Mouse (Mus musculus) cortical plate, adult 2 months (tissue): ENCODE measurements around the gene 6030408B16Rik. TPM values are rescaled to one million over a fixed set of nuclear protein-coding genes. Genes with fewer than 3 reads are reported as not detected.
A peak's percentile ranks its signal among the peaks of the same experiment; 100 is the strongest.

ENCODE experiments used
- H3K27ac ChIP-seq: fragments of 200-500 bp; 2 replicates; pipeline ENCODE4 v1.5.1; 2012; ENCODE audit warnings: low read length, control low read depth, inconsistent platforms; ENCODE audit not compliant: insufficient read depth
- H3K4me1 ChIP-seq: fragments of 200-500 bp; 2 replicates; pipeline ENCODE4 v1.6.1; 2011; ENCODE audit warnings: low read length; ENCODE audit not compliant: control insufficient read depth, insufficient read depth
- H3K4me3 ChIP-seq: fragments of 200-500 bp; 2 replicates; pipeline ENCODE4 v1.5.1; 2011; ENCODE audit warnings: mild to moderate bottlenecking, low read length, control low read depth; ENCODE audit not compliant: insufficient read depth
- CTCF ChIP-seq: fragments of 200-500 bp; IDR thresholded peaks from 2 replicates; pipeline ENCODE4 v1.5.1; 2011; ENCODE audit warnings: mild to moderate bottlenecking, control low read depth, low read length; ENCODE audit not compliant: insufficient read depth; ENCODE audit errors: extremely low read depth
- POLR2A ChIP-seq: fragments of 200-500 bp; IDR thresholded peaks from 2 replicates; pipeline ENCODE4 v1.6.1; 2011; ENCODE audit warnings: mild to moderate bottlenecking, low read length, control low read depth; ENCODE audit not compliant: insufficient read depth; ENCODE audit errors: extremely low read depth
- polyA plus RNA-seq: library from polyadenylated mRNA; depleted of rRNA; stranded (reverse); fragments of >200 nt; gene quantifications from 2 replicates; pipeline ENCODE4 v1.2.3, GENCODE M21; 2012

6030408B16Rik gene
- polyA plus RNA-seq, 1 experiment = 0.23 TPM

GRCm38 (mm10) chr15:101306459-101306858, 13.4 kb downstream of the 6030408B16Rik start:
- Histone ChIP-seq H3K4me1 (no peaks in the 10 kb centered on the region; the same call in 1 of the 2 replicates), H3K4me3 (no peak overlapping the region), H3K27ac (no peak overlapping the region)
- TF ChIP-seq CTCF (no peak), POLR2A (no peak)

GRCm38 (mm10) chr15:101308440-101309348, 15.7 kb downstream of the 6030408B16Rik start:
- H3K4me1 ChIP-seq = no peaks in the 10 kb centered on the region; the same call in 1 of the 2 replicates

GRCm38 (mm10) chr15:101309493-101309892, 16.5 kb downstream of the 6030408B16Rik start:
- Histone ChIP-seq H3K4me1 (no peaks in the 10 kb centered on the region; the same call in 1 of the 2 replicates), H3K27ac (no peak overlapping the region), H3K4me3 (no peak overlapping the region)
- no peak for TF ChIP-seq CTCF
- no peak for TF ChIP-seq POLR2A

More at GRCm38 (mm10) chr15:101308440-101309348, 15.7 kb downstream of the 6030408B16Rik start:
- no peak for TF ChIP-seq POLR2A
- Histone ChIP-seq H3K27ac (no peak overlapping the region), H3K4me3 (no peak overlapping the region)

GRCm38 (mm10) chr15:101311087-101311770, 18.2 kb downstream of the 6030408B16Rik start:
- TF ChIP-seq CTCF = no peak
- no peak for TF ChIP-seq POLR2A
- 0 out of 2 replicates have a peak overlapping the region, but pooled peaks have one; percentile 4 for H3K27ac ChIP-seq
- H3K4me1 ChIP-seq = no peaks in the 10 kb centered on the region; the same call in 1 of the 2 replicates
- no peak overlapping the region for H3K4me3 ChIP-seq

- H3K27ac ChIP-seq = 0 out of 2 replicates have a peak overlapping the region, but pooled peaks have one; percentile 4
- TF ChIP-seq POLR2A (no peak), CTCF (no peak)
- H3K4me1 ChIP-seq = no peaks in the 10 kb centered on the region; the same call in 1 of the 2 replicates
- no peak overlapping the region for H3K4me3 ChIP-seq
Observed at GRCm38 (mm10) chr15:101312006-101312405, 19.0 kb downstream of the 6030408B16Rik start.

GRCm38 (mm10) chr15:101315378-101315777, 22.4 kb downstream of the 6030408B16Rik start:
- H3K27ac ChIP-seq = no peak overlapping the region
- no peak overlapping the region; the same call in 1 of the 2 replicates for H3K4me3 ChIP-seq
- TF ChIP-seq POLR2A = no peak
- no peak for TF ChIP-seq CTCF
- no peaks in the 10 kb centered on the region; the same call in 1 of the 2 replicates for H3K4me1 ChIP-seq

GRCm38 (mm10) chr15:101315832-101316231, 22.8 kb downstream of the 6030408B16Rik start:
- no peak overlapping the region for H3K27ac ChIP-seq
- no peaks in the 10 kb centered on the region for H3K4me1 ChIP-seq
- H3K4me3 ChIP-seq = peak overlapping the region; percentile 37
- TF ChIP-seq POLR2A (no peak), CTCF (peak; percentile 96)

GRCm38 (mm10) chr15:101316279-101316912, 23.4 kb downstream of the 6030408B16Rik start:
- no peak overlapping the region for H3K27ac ChIP-seq
- TF ChIP-seq CTCF (no peak), POLR2A (no peak)
- no peaks in the 10 kb centered on the region for H3K4me1 ChIP-seq
- peak overlapping the region; percentile 37; the same call in 1 of the 2 replicates for H3K4me3 ChIP-seq
